11 mouse cellular contexts compared by ENCODE assay signal in the genomic region with DNA sequence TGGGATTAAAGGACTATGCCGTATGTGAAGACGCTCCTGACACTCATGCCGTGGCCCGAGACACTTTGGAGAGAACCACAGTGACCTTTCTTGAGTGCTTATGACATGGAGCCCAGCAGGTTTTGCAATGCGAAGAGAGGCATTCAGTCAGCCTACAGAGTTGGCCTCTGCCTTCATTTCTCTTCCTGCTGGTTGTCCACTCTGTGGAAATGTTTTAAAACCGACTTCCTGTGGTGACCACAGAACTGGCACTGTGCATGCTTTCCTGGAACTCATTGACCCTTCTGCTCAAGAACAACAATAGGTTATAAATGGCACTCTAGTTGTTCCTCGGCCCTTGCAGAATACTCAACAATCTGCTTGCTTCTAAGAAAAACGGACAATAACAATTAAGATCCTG.
DNase-seq lines count a peak whose midpoint lies in the region; ATAC-seq and TF ChIP-seq lines count a peak whose summit lies in the region.
"Had no signal": no experiment of that assay in that cellular context is flagged by ENCODE, and none has a peak within 500 bp of the region (broad histone marks: within the 10 kb centered on the region; RNA-seq: fewer than 3 reads in every experiment).

No protein-coding gene starts in this region.

- no peaks in the 10 kb centered on the region for H3K27me3 ChIP-seq in kidney, postnatal 0 days (ENCODE audit: insufficient read depth, low read length)
- H3K27me3 ChIP-seq: embryonic facial prominence, embryonic 13.5 days; neural tube, embryonic 12.5 days had no signal

- H3K9me3 ChIP-seq in kidney, postnatal 0 days (replicated peaks; ENCODE audit: low read length), result no peaks in the 10 kb centered on the region
- H3K9me3 ChIP-seq: embryonic facial prominence, embryonic 13.5 days; neural tube, embryonic 12.5 days had no signal

- H3K9ac ChIP-seq in kidney, postnatal 0 days (ENCODE audit: low read depth, low read length), result no peak overlapping the region
- H3K9ac ChIP-seq: embryonic facial prominence, embryonic 13.5 days; hindbrain, embryonic 14.5 days; neural tube, embryonic 12.5 days had no signal

- peak overlapping the region; percentile 0; the same call in 1 of the 2 replicates for H3K27ac ChIP-seq in layer of hippocampus, adult 2 months
- peak overlapping the region; percentile 61; the same call in 1 of the 2 replicates for H3K27ac ChIP-seq in kidney, postnatal 0 days
- H3K27ac ChIP-seq: embryonic facial prominence, embryonic 13.5 days; hindbrain, embryonic 14.5 days; neural tube, embryonic 12.5 days had no signal

- no peak overlapping the region for H3K4me2 ChIP-seq in kidney, postnatal 0 days (ENCODE audit: low read length)
- H3K4me2 ChIP-seq: embryonic facial prominence, embryonic 13.5 days; hindbrain, embryonic 14.5 days; neural tube, embryonic 12.5 days had no signal

- H3K4me1 ChIP-seq in kidney, postnatal 0 days (replicated peaks; ENCODE audit: insufficient read depth, low read length), result peaks cover 21% of the 10 kb centered on the region
- H3K4me1 ChIP-seq: neural tube, embryonic 12.5 days had no signal

- no peak for ATAC-seq in kidney, postnatal 0 days (replicated peaks; ENCODE audit: low FRiP score, low read depth)
- ATAC-seq in megakaryocyte progenitor cell, adult 5-6 weeks (replicated peaks; ENCODE audit: poor library complexity), result peak; percentile 64

- H3K4me3 ChIP-seq in layer of hippocampus, adult 2 months, result no peak overlapping the region
- H3K4me3 ChIP-seq in kidney, postnatal 0 days (replicated peaks; ENCODE audit: low read depth, low read length), result no peak overlapping the region
- H3K4me3 ChIP-seq: embryonic facial prominence, embryonic 13.5 days; neural tube, embryonic 12.5 days had no signal

- WGBS in kidney, postnatal 0 days, result 61% methylated on average over 8 of the region's 8 CpGs

- TF ChIP-seq CTCF in layer of hippocampus, adult 2 months (conservative IDR thresholded peaks at IDR 0.05), result no peak
- TF ChIP-seq CTCF in kidney, postnatal 0 days (IDR thresholded peaks at IDR 0.05; ENCODE audit: low read depth), result no peak

- no peak for DNase-seq in layer of hippocampus, adult 2 months (ENCODE audit: low spot score in 2 of 2)
- no peak for DNase-seq in layer of hippocampus, adult 9-10 months (ENCODE audit: low spot score)
- DNase-seq in gonadal fat pad, adult 2 months (ENCODE audit: low read depth), result peak; percentile 37
- DNase-seq in kidney, postnatal 0 days (ENCODE audit: low spot score), result peak; percentile 72
- DNase-seq in urinary bladder, adult 2 months (ENCODE audit: low spot score), result no peak
- no peak for DNase-seq in thymus, postnatal 14 days
- no peak for DNase-seq in thymus, postnatal 0 days (ENCODE audit: low spot score)

- no peaks in the 10 kb centered on the region for H3K36me3 ChIP-seq in kidney, postnatal 0 days (ENCODE audit: insufficient read depth, low read length)
- H3K36me3 ChIP-seq: embryonic facial prominence, embryonic 13.5 days; neural tube, embryonic 12.5 days had no signal

Comparison
In these comparisons a context has a peak if more than half of its experiments do, and no peak if none do; other contexts are left out.
1. DNase-seq: peak in gonadal fat pad, adult 2 months (single experiment) and kidney, postnatal 0 days (single experiment); none in layer of hippocampus, adult 2 months (0 of 2), layer of hippocampus, adult 9-10 months (single experiment), urinary bladder, adult 2 months (single experiment), thymus, postnatal 14 days (single experiment) and thymus, postnatal 0 days (single experiment).